Mouse (Mus musculus) liver, adult 2 months (tissue): ENCODE data around the gene Lin9. TPM values are rescaled to one million over a fixed set of nuclear protein-coding genes. Genes with fewer than 3 reads are reported as not detected.
A peak's percentile ranks its signal among the peaks of the same experiment; 100 is the strongest.
"Not testable (repeated sequence)": the region's sequence is repeated elsewhere in the genome, so short reads cannot be mapped to it uniquely, and the experiment has no call there.

Source experiments
- DNase-seq: peaks from one replicate; pipeline ENCODE4 v3.0.0-alpha.2; 2011; ENCODE audit warnings: low read depth, low spot score; ENCODE audit errors: extremely low read depth
- H3K27ac ChIP-seq: fragments of 200-500 bp; replicated peaks from 2 replicates; pipeline ENCODE4 v1.5.1; 2012; ENCODE audit warnings: low read depth, mild to moderate bottlenecking, control low read depth, inconsistent platforms, low read length; ENCODE audit not compliant: insufficient read depth
- H3K27me3 ChIP-seq: fragments of 200-500 bp; 2 replicates; pipeline ENCODE4 v1.6.1; 2012; ENCODE audit warnings: mild to moderate bottlenecking, moderate library complexity, low read length, inconsistent platforms; ENCODE audit not compliant: control insufficient read depth, insufficient read depth
- H3K36me3 ChIP-seq: fragments of 200-500 bp; 2 replicates; pipeline ENCODE4 v1.6.1; 2012; ENCODE audit warnings: low read length, inconsistent platforms; ENCODE audit not compliant: control insufficient read depth, insufficient read depth
- H3K4me1 ChIP-seq: fragments of 200-500 bp; 2 replicates; pipeline ENCODE4 v1.6.1; 2011; ENCODE audit warnings: low read length; ENCODE audit not compliant: control insufficient read depth, insufficient read depth
- H3K4me3 ChIP-seq: fragments of 200-500 bp; 2 replicates; pipeline ENCODE4 v1.5.1; 2011; ENCODE audit warnings: low read depth, mild to moderate bottlenecking, control low read depth, low read length, moderate library complexity; ENCODE audit not compliant: insufficient read depth
- H3K79me2 ChIP-seq: fragments of 200-500 bp; 2 replicates; pipeline ENCODE4 v1.6.1; 2012; ENCODE audit warnings: inconsistent platforms, mild to moderate bottlenecking, low read length, moderate library complexity; ENCODE audit not compliant: control insufficient read depth, insufficient read depth
- H3K9ac ChIP-seq: fragments of 200-500 bp; 2 replicates; pipeline ENCODE4 v1.6.1; 2012; ENCODE audit warnings: low read depth, mild to moderate bottlenecking, control low read depth, inconsistent platforms, low read length
- CTCF ChIP-seq: fragments of 200-500 bp; IDR thresholded peaks from 2 replicates; pipeline ENCODE4 v1.5.1; 2011; ENCODE audit warnings: low read depth, low read length, control low read depth
- POLR2A ChIP-seq: fragments of 200-500 bp; IDR thresholded peaks from 2 replicates; pipeline ENCODE4 v1.6.1; 2011; ENCODE audit warnings: low read length, control low read depth; ENCODE audit not compliant: insufficient read depth; ENCODE audit errors: extremely low read depth
- WGBS: fragments of 180-500 bp; shearing (Covaris S2); methylation state at CpG from one replicate; pipeline ENCODE4 v1.1.7; 2018; 5-methylcytosine and 5-hydroxymethylcytosine counted together
- polyA plus RNA-seq: library from polyadenylated mRNA; depleted of rRNA; stranded (reverse); fragments of >200 nt; gene quantifications from 2 replicates; pipeline ENCODE4 v1.2.3, GENCODE M21; 2012
- total RNA-seq: library from RNA; depleted of rRNA; stranded (reverse); fragments of >200 nt; gene quantifications from 2 replicates; pipeline ENCODE4 v1.2.3, GENCODE M21; 2014

Lin9 gene
- total and polyA plus RNA-seq, 2 experiments, result 1.2 to 3.7 TPM

DNA sequence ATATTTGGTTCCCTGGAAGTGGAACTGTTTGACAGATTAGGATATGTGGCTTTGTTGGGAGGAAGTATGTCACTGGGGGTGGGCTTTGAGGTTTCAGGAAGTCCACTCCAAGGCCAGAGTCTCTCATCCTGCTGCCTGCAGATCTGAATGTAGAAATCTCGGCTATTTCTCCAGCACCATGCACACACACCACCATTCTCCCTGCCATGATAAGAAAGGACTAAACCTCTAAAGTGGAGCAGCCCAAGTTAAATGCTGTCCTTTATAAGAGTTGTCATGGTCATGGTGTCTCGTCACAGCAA lies 33.4 kb upstream of the Lin9 start:
- H3K4me3 ChIP-seq, result no peak overlapping the region
- no peaks in the 10 kb centered on the region for H3K27me3 ChIP-seq
- no peak overlapping the region for H3K9ac ChIP-seq
- no peaks in the 10 kb centered on the region; the same call in 1 of the 2 replicates for H3K36me3 ChIP-seq
- no peaks in the 10 kb centered on the region for H3K79me2 ChIP-seq
- TF ChIP-seq CTCF (no peak), POLR2A (no peak)
- no peak overlapping the region for H3K27ac ChIP-seq
- no peak for DNase-seq
- H3K4me1 ChIP-seq, result no peaks in the 10 kb centered on the region
- 88% methylated on average over 2 of the region's 2 CpGs for WGBS

DNA sequence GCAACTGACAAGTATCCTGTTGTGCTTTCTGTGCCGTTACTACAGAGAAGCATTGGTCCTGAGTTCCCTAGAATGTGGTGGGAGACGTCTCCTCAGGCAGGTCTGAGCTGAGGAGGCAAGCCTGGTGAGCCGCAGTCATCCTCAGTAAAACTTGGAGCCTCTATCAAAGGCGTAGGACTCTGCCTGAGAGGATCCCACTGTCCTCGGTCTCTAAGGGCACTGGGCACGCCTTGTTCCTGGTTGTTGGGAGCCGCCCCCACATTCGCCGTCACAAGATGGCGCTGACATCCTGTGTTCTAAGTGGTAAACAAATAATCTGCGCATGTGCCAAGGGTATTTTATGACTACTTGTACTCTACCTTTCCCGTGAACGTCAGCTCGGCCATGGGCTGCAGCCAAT lies 29.1 kb upstream of the Lin9 start:
- not testable (repeated sequence) for H3K4me3 ChIP-seq, H3K27me3 ChIP-seq, H3K36me3 ChIP-seq, DNase-seq, H3K79me2 ChIP-seq, H3K4me1 ChIP-seq, H3K9ac ChIP-seq, H3K27ac ChIP-seq
- WGBS, result 94% methylated on average over 11 of the region's 14 CpGs

DNA sequence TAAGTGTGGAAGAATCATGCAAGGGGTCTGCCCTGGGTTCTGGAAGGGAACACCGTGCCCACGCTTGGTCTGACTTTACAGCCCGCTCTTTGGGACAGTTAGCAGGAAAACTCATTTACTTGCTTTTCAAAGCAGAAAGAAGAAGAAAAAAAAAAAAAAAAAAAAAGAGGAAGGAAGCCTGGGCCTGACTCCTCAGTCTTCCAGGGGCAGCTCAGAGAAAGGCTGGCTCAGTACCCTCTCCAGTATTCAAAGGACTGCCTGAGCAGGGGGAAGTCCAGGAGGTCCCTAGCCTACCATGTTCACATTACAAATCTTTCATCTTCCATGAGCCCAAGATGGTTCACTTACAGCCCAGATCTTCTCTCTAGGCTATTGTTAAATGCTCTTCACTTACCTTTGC lies 24.2 kb upstream of the Lin9 start:
- WGBS, result 91% methylated on average over 3 of the region's 3 CpGs
- no peaks in the 10 kb centered on the region for H3K36me3 ChIP-seq
- no peaks in the 10 kb centered on the region for H3K4me1 ChIP-seq
- H3K79me2 ChIP-seq, result no peaks in the 10 kb centered on the region
- H3K27me3 ChIP-seq, result no peaks in the 10 kb centered on the region
- no peak overlapping the region for H3K9ac ChIP-seq
- no peak for TF ChIP-seq CTCF
- TF ChIP-seq POLR2A, result no peak
- H3K4me3 ChIP-seq, result no peak overlapping the region
- H3K27ac ChIP-seq, result no peak overlapping the region
- DNase-seq, result no peak

DNA sequence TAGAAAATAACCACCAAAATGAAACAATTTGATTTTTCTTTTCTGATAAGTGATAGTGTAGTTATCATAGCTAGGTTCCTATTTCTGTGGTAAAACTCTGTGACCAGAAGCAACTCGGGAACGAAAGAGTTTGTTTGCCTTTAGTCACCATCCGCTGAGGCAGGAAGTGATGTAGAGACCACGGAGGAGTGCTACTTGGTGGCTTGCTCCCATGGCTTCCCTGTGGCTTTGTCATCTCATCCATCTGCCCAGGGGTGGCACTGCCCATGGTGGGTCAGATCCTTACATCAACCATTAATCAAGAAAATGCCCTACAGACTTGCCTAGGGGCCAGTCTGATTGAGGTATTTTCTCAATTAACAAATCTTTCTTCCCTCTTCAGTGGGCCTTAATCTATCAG lies 18.6 kb upstream of the Lin9 start:
- Histone ChIP-seq H3K4me3 (no peak overlapping the region), H3K4me1 (no peaks in the 10 kb centered on the region), H3K9ac (no peak overlapping the region), H3K79me2 (no peaks in the 10 kb centered on the region), H3K27ac (no peak overlapping the region), H3K36me3 (no peaks in the 10 kb centered on the region), H3K27me3 (no peaks in the 10 kb centered on the region)
- DNase-seq, result no peak
- TF ChIP-seq CTCF (no peak), POLR2A (no peak)
- 75% methylated on average over 4 of the region's 4 CpGs for WGBS

DNA sequence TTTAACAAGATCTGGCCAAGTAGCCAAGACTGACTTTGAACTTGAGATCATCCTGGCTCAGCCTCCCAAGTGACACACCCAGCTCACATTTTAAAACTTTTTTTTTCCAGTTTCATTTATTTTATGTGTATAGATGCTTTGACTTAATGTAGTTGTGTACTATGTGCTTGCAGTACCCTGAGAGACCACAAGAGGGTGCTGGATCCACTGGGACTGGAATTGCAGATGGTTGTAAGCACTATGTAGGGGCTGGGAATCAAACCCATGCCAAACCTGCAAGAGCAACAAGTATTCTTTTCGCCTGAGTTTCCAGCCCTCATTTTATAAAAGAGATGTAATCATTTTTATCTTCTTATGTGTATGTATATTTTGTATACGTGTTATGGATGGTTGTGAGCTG lies 17.0 kb upstream of the Lin9 start:
- 97% methylated on average over 2 of the region's 2 CpGs for WGBS
- Histone ChIP-seq H3K79me2 (no peaks in the 10 kb centered on the region), H3K4me1 (no peaks in the 10 kb centered on the region), H3K9ac (no peak overlapping the region), H3K27ac (no peak overlapping the region), H3K27me3 (no peaks in the 10 kb centered on the region), H3K36me3 (no peaks in the 10 kb centered on the region), H3K4me3 (no peak overlapping the region)
- no peak for DNase-seq
- peak; percentile 29; the same call in 1 of the 2 replicates for TF ChIP-seq CTCF
- no peak for TF ChIP-seq POLR2A

DNA sequence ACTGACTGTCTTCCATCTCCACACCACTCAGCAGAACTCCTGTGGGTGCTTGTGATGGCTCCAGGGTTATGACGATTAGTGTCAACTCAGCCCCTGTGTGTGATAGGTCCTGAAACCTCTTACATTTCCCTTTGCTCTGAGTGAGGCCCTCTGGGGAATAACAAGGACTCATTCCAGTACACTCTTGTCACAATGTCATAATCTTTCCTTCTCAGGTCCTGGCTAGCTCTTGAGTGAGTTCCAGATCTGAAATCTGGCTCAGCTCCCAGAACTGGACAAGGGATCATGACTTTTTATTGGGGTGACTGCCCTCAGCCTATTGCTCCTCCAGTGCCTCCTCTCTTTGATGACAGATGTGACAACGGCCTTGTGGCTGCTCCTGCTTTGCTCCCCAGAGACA lies 14.8 kb upstream of the Lin9 start:
- Histone ChIP-seq H3K4me1 (no peaks in the 10 kb centered on the region), H3K36me3 (no peaks in the 10 kb centered on the region), H3K27me3 (no peaks in the 10 kb centered on the region), H3K4me3 (no peak overlapping the region), H3K9ac (no peak overlapping the region), H3K27ac (no peak overlapping the region), H3K79me2 (no peaks in the 10 kb centered on the region)
- 24% methylated on average over 2 of the region's 2 CpGs for WGBS
- TF ChIP-seq POLR2A, result no peak
- TF ChIP-seq CTCF, result no peak
- peak; percentile 62 for DNase-seq

DNA sequence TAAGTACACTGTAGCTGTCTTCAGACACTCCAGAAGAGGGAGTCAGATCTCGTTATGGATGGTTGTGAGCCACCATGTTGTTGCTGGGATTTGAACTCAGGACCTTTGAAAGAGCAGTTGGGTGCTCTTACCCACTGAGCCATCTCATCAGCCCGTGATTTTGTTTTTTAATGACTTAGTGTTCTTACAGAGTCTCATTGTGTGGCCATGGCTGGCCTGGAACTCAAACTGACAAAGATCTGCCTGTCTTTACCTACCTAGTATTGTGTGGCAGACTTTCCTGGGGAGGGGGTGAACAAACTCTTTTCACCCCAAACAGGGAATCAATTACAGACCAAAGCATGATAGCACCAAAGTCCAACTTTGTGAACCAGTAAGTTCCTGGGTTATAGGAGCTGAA lies 3.2 kb upstream of the Lin9 start:
- H3K4me1 ChIP-seq, H3K27me3 ChIP-seq: not testable (repeated sequence)
- WGBS, result 94% methylated on average over 2 of the region's 2 CpGs

More for the DNA sequence above, 3.2 kb upstream of the Lin9 start:
- H3K36me3 ChIP-seq, H3K9ac ChIP-seq, H3K27ac ChIP-seq, DNase-seq, H3K79me2 ChIP-seq, H3K4me3 ChIP-seq: not testable (repeated sequence)
